In the genomic region with DNA sequence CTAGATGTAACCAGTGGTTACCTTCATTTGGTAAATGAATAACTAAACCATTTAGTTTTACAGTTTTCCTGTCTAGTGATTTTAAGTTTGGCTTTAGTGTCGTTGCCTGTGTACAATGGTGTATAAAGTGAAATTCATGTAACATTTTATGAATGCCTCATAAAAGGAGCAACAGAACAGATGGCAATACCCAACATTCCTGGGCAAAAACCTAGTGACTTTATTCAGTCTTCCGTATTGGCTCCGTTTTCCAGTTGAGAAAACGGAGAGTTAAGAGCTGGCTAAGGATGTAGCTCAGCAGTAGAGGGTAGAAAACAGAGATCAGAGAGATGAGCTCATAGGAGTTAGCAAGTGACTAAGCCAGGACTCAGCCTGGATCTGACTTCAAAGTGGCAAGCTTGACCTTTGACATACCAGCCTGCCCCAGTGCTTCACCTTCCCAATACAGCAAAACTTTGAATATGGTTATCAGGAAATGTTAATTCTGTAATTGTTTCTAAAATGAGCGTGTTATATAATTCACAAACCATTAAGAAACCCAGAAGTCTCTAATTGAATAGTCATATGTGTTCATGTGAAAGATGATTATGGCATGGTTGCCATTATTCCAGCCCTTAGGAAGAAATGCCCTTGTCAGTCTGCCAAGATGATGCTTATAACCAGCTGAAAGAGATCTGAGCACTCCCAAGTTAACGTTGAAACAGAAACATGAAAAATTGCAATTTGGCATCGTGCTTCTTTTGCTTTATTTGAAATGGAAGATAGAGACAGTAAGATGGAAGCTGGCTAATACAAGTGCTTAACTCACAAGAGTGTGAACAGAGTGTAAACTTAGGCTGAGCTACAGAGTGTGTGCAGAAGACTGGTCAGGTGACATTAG, we compare ENCODE assay signal across 22 mouse cellular contexts.
A peak's percentile ranks its signal among the peaks of the same experiment; 100 is the strongest.
DNase-seq lines count a peak whose midpoint lies in the region; ATAC-seq and TF ChIP-seq lines count a peak whose summit lies in the region.
"Had no signal": no experiment of that assay in that cellular context is flagged by ENCODE, and none has a peak within 500 bp of the region (broad histone marks: within the 10 kb centered on the region; RNA-seq: fewer than 3 reads in every experiment).

No protein-coding gene starts in this region.

- no peak overlapping the region for H3K4me2 ChIP-seq in forebrain, embryonic 16.5 days (ENCODE audit: low read length)
- H3K4me2 ChIP-seq in forebrain, embryonic 13.5 days = no peak overlapping the region
- H3K4me2 ChIP-seq in limb, embryonic 11.5 days (ENCODE audit: low read depth, severe bottlenecking) = no peak overlapping the region
- H3K4me2 ChIP-seq in limb, embryonic 13.5 days (replicated peaks) = no peak overlapping the region
- H3K4me2 ChIP-seq: heart, embryonic 12.5 days; hindbrain, embryonic 15.5 days; liver, embryonic 12.5 days; neural tube, embryonic 12.5 days had no signal

- no peak overlapping the region for H3K27ac ChIP-seq in forebrain, embryonic 16.5 days (ENCODE audit: low read length)
- no peak overlapping the region for H3K27ac ChIP-seq in forebrain, embryonic 13.5 days
- no peak overlapping the region for H3K27ac ChIP-seq in limb, embryonic 11.5 days (replicated peaks; ENCODE audit: low read depth, low read length)
- no peak overlapping the region for H3K27ac ChIP-seq in limb, embryonic 10.5 days
- H3K27ac ChIP-seq in limb, embryonic 13.5 days = peak overlapping the region; percentile 55; the same call in 1 of the 2 replicates
- H3K27ac ChIP-seq: hindbrain, embryonic 15.5 days; liver, embryonic 12.5 days; neural tube, embryonic 12.5 days had no signal

- CTCF ChIA-PET in Patski (lab: Charles Lee) = interaction anchor here (0.7 kb wide), 1 partner anchor 17 kb away, joined by 3 read pairs; no protein-coding TSS in a partner anchor

- H3K36me3 ChIP-seq in forebrain, embryonic 16.5 days (ENCODE audit: control insufficient read depth, insufficient read depth) = no peaks in the 10 kb centered on the region
- H3K36me3 ChIP-seq in forebrain, embryonic 13.5 days (ENCODE audit: poor library complexity, severe bottlenecking) = no peaks in the 10 kb centered on the region
- no peaks in the 10 kb centered on the region; the same call in 1 of the 2 replicates for H3K36me3 ChIP-seq in limb, embryonic 11.5 days (ENCODE audit: control insufficient read depth, insufficient read depth, low read length)
- no peaks in the 10 kb centered on the region for H3K36me3 ChIP-seq in limb, embryonic 10.5 days
- no peaks in the 10 kb centered on the region for H3K36me3 ChIP-seq in limb, embryonic 13.5 days
- H3K36me3 ChIP-seq: heart, embryonic 12.5 days; hindbrain, embryonic 15.5 days; liver, embryonic 12.5 days; neural tube, embryonic 12.5 days had no signal

- no peaks in the 10 kb centered on the region for H3K27me3 ChIP-seq in forebrain, embryonic 16.5 days (replicated peaks; ENCODE audit: control insufficient read depth, insufficient read depth, low read length)
- H3K27me3 ChIP-seq in forebrain, embryonic 13.5 days = no peaks in the 10 kb centered on the region
- no peaks in the 10 kb centered on the region for H3K27me3 ChIP-seq in limb, embryonic 11.5 days (ENCODE audit: control insufficient read depth, insufficient read depth, low read length)
- no peaks in the 10 kb centered on the region for H3K27me3 ChIP-seq in limb, embryonic 10.5 days (ENCODE audit: low read depth, poor library complexity, severe bottlenecking)
- no peaks in the 10 kb centered on the region for H3K27me3 ChIP-seq in Patski
- H3K27me3 ChIP-seq in limb, embryonic 13.5 days = no peaks in the 10 kb centered on the region
- H3K27me3 ChIP-seq: heart, embryonic 12.5 days; hindbrain, embryonic 15.5 days; liver, embryonic 12.5 days; neural tube, embryonic 12.5 days had no signal

- WGBS in forebrain, embryonic 16.5 days = 58% methylated on average over 7 of the region's 7 CpGs
- 71% methylated on average over 7 of the region's 7 CpGs for WGBS in forebrain, embryonic 13.5 days
- 70% methylated on average over 7 of the region's 7 CpGs for WGBS in limb, embryonic 11.5 days
- WGBS in limb, embryonic 10.5 days = 77% methylated on average over 7 of the region's 7 CpGs
- 46% methylated on average over 7 of the region's 7 CpGs for WGBS in limb, embryonic 13.5 days

- ATAC-seq in forebrain, embryonic 16.5 days = 0 out of 2 replicates have a peak, but pooled peaks have one; percentile 36
- ATAC-seq in forebrain, embryonic 13.5 days = no peak
- ATAC-seq in limb, embryonic 11.5 days (ENCODE audit: insufficient number of reproducible peaks, low FRiP score, low TSS enrichment, low read depth) = no peak
- peak; percentile 90 for ATAC-seq in Patski
- ATAC-seq in limb, embryonic 13.5 days (ENCODE audit: low FRiP score, low read depth) = peak; percentile 32; the same call in 1 of the 2 replicates
- no peak for ATAC-seq in cerebellum, adult (ENCODE audit: insufficient number of reproducible peaks, low FRiP score, low TSS enrichment)
- ATAC-seq: intestine, postnatal 0 days; liver, embryonic 12.5 days; lung, postnatal 0 days; midbrain, embryonic 16.5 days had no signal

- H3K9ac ChIP-seq in forebrain, embryonic 16.5 days (replicated peaks; ENCODE audit: low read depth, low read length) = no peak overlapping the region
- H3K9ac ChIP-seq in forebrain, embryonic 13.5 days = no peak overlapping the region
- H3K9ac ChIP-seq in limb, embryonic 11.5 days (ENCODE audit: low read length) = no peak overlapping the region
- no peak overlapping the region for H3K9ac ChIP-seq in limb, embryonic 13.5 days
- H3K9ac ChIP-seq: heart, embryonic 12.5 days; hindbrain, embryonic 15.5 days; liver, embryonic 12.5 days; neural tube, embryonic 12.5 days had no signal

- peaks cover 20% of the 10 kb centered on the region for H3K4me1 ChIP-seq in forebrain, embryonic 16.5 days (replicated peaks; ENCODE audit: control insufficient read depth, insufficient read depth, low read length)
- H3K4me1 ChIP-seq in forebrain, embryonic 13.5 days = peaks cover 29% of the 10 kb centered on the region
- H3K4me1 ChIP-seq in limb, embryonic 11.5 days (ENCODE audit: control insufficient read depth, insufficient read depth, low read length) = 0 out of 2 replicates have a peak, but pooled peaks cover 2% of the 10 kb centered on the region
- peaks cover 7% of the 10 kb centered on the region; the same call in 1 of the 2 replicates for H3K4me1 ChIP-seq in limb, embryonic 10.5 days
- peaks cover 32% of the 10 kb centered on the region for H3K4me1 ChIP-seq in limb, embryonic 13.5 days
- H3K4me1 ChIP-seq: liver, embryonic 12.5 days; megakaryocyte, embryonic 14.5 days; neural tube, embryonic 12.5 days had no signal

- H3K4me3 ChIP-seq in forebrain, embryonic 16.5 days (replicated peaks; ENCODE audit: low read length) = no peak overlapping the region
- no peak overlapping the region for H3K4me3 ChIP-seq in forebrain, embryonic 13.5 days
- H3K4me3 ChIP-seq in limb, embryonic 11.5 days (ENCODE audit: low read depth, low read length) = no peak overlapping the region
- H3K4me3 ChIP-seq in limb, embryonic 10.5 days = no peak overlapping the region
- H3K4me3 ChIP-seq in limb, embryonic 13.5 days = no peak overlapping the region
- H3K4me3 ChIP-seq: erythroblast, embryonic 14.5 days; heart, embryonic 12.5 days; hindbrain, embryonic 15.5 days; liver, embryonic 12.5 days; megakaryocyte, embryonic 14.5 days; neural tube, embryonic 12.5 days had no signal

- peak; percentile 11 for DNase-seq in limb, embryonic 11.5 days (ENCODE audit: low spot score)
- DNase-seq in limb, embryonic 10.5 days (ENCODE audit: low spot score) = no peak
- peak; percentile 76 for DNase-seq in Patski (ENCODE audit: low read depth, low spot score)
- DNase-seq: cerebellum, postnatal 10 days; embryo, embryonic 11 days; gastrocnemius, postnatal 25 days; kidney, postnatal 10 days; layer of hippocampus, adult 9-11 months; right cerebral cortex, postnatal 14 days had no signal

- no peak for TF ChIP-seq CTCF in Patski (IDR thresholded peaks at IDR 0.05)

- in situ Hi-C loops in Patski (cut with MboI; ENCODE audit: low pct_unique_long_range_greater_than_20kb) = loop anchor here (10.0 kb wide), 1 partner anchor 299 kb away; no protein-coding TSS in a partner anchor

- no peaks in the 10 kb centered on the region for H3K9me3 ChIP-seq in forebrain, embryonic 16.5 days (ENCODE audit: control insufficient read depth, low read length)
- no peaks in the 10 kb centered on the region for H3K9me3 ChIP-seq in forebrain, embryonic 13.5 days (replicated peaks)
- no peaks in the 10 kb centered on the region for H3K9me3 ChIP-seq in limb, embryonic 11.5 days (ENCODE audit: control insufficient read depth, low read length)
- H3K9me3 ChIP-seq in limb, embryonic 10.5 days (replicated peaks) = no peaks in the 10 kb centered on the region
- no peaks in the 10 kb centered on the region for H3K9me3 ChIP-seq in limb, embryonic 13.5 days
- H3K9me3 ChIP-seq: heart, embryonic 12.5 days; hindbrain, embryonic 15.5 days; liver, embryonic 12.5 days; megakaryocyte, embryonic 14.5 days; neural tube, embryonic 12.5 days had no signal

- POLR2A ChIA-PET in Patski (lab: Charles Lee) = interaction anchor here (0.6 to 1.0 kb wide), 2 partner anchors 16 to 17 kb away, joined by 3 read pairs; no protein-coding TSS in a partner anchor

Comparison
In these comparisons a context has a peak if more than half of its experiments do, and no peak if none do; other contexts are left out.
1. ATAC-seq: peak in forebrain, embryonic 16.5 days (single experiment), Patski (single experiment) and limb, embryonic 13.5 days (single experiment); none in forebrain, embryonic 13.5 days (single experiment), limb, embryonic 11.5 days (single experiment) and cerebellum, adult (single experiment).